ENCODE assay signal across 11 mouse cellular contexts in genomic region chr1:74892351-74893133, GRCm38 (mm10). TPM values are rescaled to one million over a fixed set of nuclear protein-coding genes. Genes with fewer than 3 reads are reported as not detected.
A peak's percentile ranks its signal among the peaks of the same experiment; 100 is the strongest.
DNase-seq lines count a peak whose midpoint lies in the region; ATAC-seq and TF ChIP-seq lines count a peak whose summit lies in the region.
"Had no signal": no experiment of that assay in that cellular context is flagged by ENCODE, and none has a peak within 500 bp of the region (broad histone marks: within the 10 kb centered on the region; RNA-seq: fewer than 3 reads in every experiment).

No protein-coding gene starts in this region.

- no peaks in the 10 kb centered on the region for H3K9me3 ChIP-seq in heart, embryonic 11.5 days (replicated peaks; ENCODE audit: control insufficient read depth, low read length)
- no peaks in the 10 kb centered on the region for H3K9me3 ChIP-seq in embryonic facial prominence, embryonic 14.5 days (ENCODE audit: control insufficient read depth, low read length)
- H3K9me3 ChIP-seq in hindbrain, postnatal 0 days (ENCODE audit: low read length): no peaks in the 10 kb centered on the region
- H3K9me3 ChIP-seq in neural tube, embryonic 12.5 days: no peaks in the 10 kb centered on the region
- H3K9me3 ChIP-seq: limb, embryonic 13.5 days had no signal

- H3K4me3 ChIP-seq in heart, embryonic 11.5 days (ENCODE audit: low read depth, low read length): 0 out of 2 replicates have a peak overlapping the region, but pooled peaks have one; percentile 8
- no peak overlapping the region for H3K4me3 ChIP-seq in embryonic facial prominence, embryonic 14.5 days (ENCODE audit: low read depth, low read length)
- peak overlapping the region; percentile 16 for H3K4me3 ChIP-seq in hindbrain, postnatal 0 days (ENCODE audit: low read length)
- peak overlapping the region; percentile 19; the same call in 1 of the 2 replicates for H3K4me3 ChIP-seq in neural tube, embryonic 12.5 days
- H3K4me3 ChIP-seq: limb, embryonic 13.5 days had no signal

- DNase-seq in heart, postnatal 25 days (ENCODE audit: low spot score): no peak
- no peak for DNase-seq in embryonic facial prominence, embryonic 14.5 days (ENCODE audit: low spot score)
- DNase-seq in hindbrain, postnatal 0 days (ENCODE audit: low spot score): peak; percentile 17
- DNase-seq in urinary bladder, postnatal 4 days (ENCODE audit: low spot score in 2 of 2): no peak
- DNase-seq in B cell, adult 2 months: no peak

- H3K36me3 ChIP-seq in heart, embryonic 11.5 days (ENCODE audit: control insufficient read depth, insufficient read depth, low read length): no peaks in the 10 kb centered on the region
- no peaks in the 10 kb centered on the region for H3K36me3 ChIP-seq in embryonic facial prominence, embryonic 14.5 days (ENCODE audit: control insufficient read depth, insufficient read depth, low read length)
- H3K36me3 ChIP-seq in hindbrain, postnatal 0 days (ENCODE audit: insufficient read depth, low read length): no peaks in the 10 kb centered on the region
- no peaks in the 10 kb centered on the region for H3K36me3 ChIP-seq in neural tube, embryonic 12.5 days
- H3K36me3 ChIP-seq: limb, embryonic 13.5 days had no signal

- peak overlapping the region; percentile 29 for H3K4me2 ChIP-seq in heart, embryonic 11.5 days
- H3K4me2 ChIP-seq in embryonic facial prominence, embryonic 14.5 days (ENCODE audit: low read depth, low read length): peak overlapping the region; percentile 23; the same call in 1 of the 2 replicates
- peak overlapping the region; percentile 56 for H3K4me2 ChIP-seq in hindbrain, postnatal 0 days (ENCODE audit: low read depth, low read length)
- peak overlapping the region; percentile 51 for H3K4me2 ChIP-seq in neural tube, embryonic 12.5 days (replicated peaks)
- H3K4me2 ChIP-seq: limb, embryonic 13.5 days had no signal

- H3K27me3 ChIP-seq in heart, embryonic 11.5 days (ENCODE audit: control insufficient read depth, insufficient read depth, low read length): peaks cover 90% of the 10 kb centered on the region
- H3K27me3 ChIP-seq in embryonic facial prominence, embryonic 14.5 days (replicated peaks; ENCODE audit: control insufficient read depth, insufficient read depth, low read length): peaks cover 94% of the 10 kb centered on the region
- peaks cover 61% of the 10 kb centered on the region for H3K27me3 ChIP-seq in hindbrain, postnatal 0 days (ENCODE audit: insufficient read depth, low read length)
- peaks cover 95% of the 10 kb centered on the region for H3K27me3 ChIP-seq in neural tube, embryonic 12.5 days (replicated peaks)

- H3K27ac ChIP-seq in heart, embryonic 11.5 days (ENCODE audit: low read depth, low read length): no peak overlapping the region
- no peak overlapping the region for H3K27ac ChIP-seq in embryonic facial prominence, embryonic 14.5 days (replicated peaks; ENCODE audit: low read depth, low read length)
- H3K27ac ChIP-seq in hindbrain, postnatal 0 days: no peak overlapping the region
- H3K27ac ChIP-seq in neural tube, embryonic 12.5 days: no peak overlapping the region
- H3K27ac ChIP-seq: limb, embryonic 13.5 days had no signal

- 2% methylated on average over 39 of the region's 39 CpGs for WGBS in heart, embryonic 11.5 days (ENCODE audit: insufficient replicate concordance)
- 1% methylated on average over 35 of the region's 39 CpGs for WGBS in embryonic facial prominence, embryonic 14.5 days
- 3% methylated on average over 39 of the region's 39 CpGs for WGBS in hindbrain, postnatal 0 days
- whole genome bisulfite sequencing in neural tube, embryonic 12.5 days: under 1% methylated on average over 39 of the region's 39 CpGs

- no peaks in the 10 kb centered on the region for H3K4me1 ChIP-seq in heart, embryonic 11.5 days (ENCODE audit: control insufficient read depth, insufficient read depth, low read length)
- no peaks in the 10 kb centered on the region for H3K4me1 ChIP-seq in embryonic facial prominence, embryonic 14.5 days (ENCODE audit: control insufficient read depth, insufficient read depth, low read length)
- no peaks in the 10 kb centered on the region for H3K4me1 ChIP-seq in hindbrain, postnatal 0 days (ENCODE audit: insufficient read depth, low read length)
- H3K4me1 ChIP-seq in neural tube, embryonic 12.5 days: peaks cover 10% of the 10 kb centered on the region
- H3K4me1 ChIP-seq: limb, embryonic 13.5 days had no signal

- peak; percentile 10; the same call in 1 of the 2 replicates for TF ChIP-seq CTCF in hindbrain, postnatal 0 days (IDR thresholded peaks at IDR 0.05; ENCODE audit: low read depth)

- ATAC-seq in heart, embryonic 11.5 days (replicated peaks; ENCODE audit: insufficient number of reproducible peaks, low FRiP score, low TSS enrichment): no peak
- no peak for ATAC-seq in embryonic facial prominence, embryonic 14.5 days (ENCODE audit: low read depth)
- peak; percentile 32 for ATAC-seq in hindbrain, postnatal 0 days
- ATAC-seq in neural tube, embryonic 12.5 days (ENCODE audit: low FRiP score, low read depth): no peak
- ATAC-seq in monocyte, adult 5-6 weeks (replicated peaks; ENCODE audit: insufficient number of reproducible peaks, low FRiP score, low TSS enrichment, poor library complexity, severe bottlenecking): no peak

- intact Hi-C loops in heart, postnatal 25 days (cut with DNase I): no loop called here

- no peak overlapping the region for H3K9ac ChIP-seq in heart, embryonic 11.5 days (ENCODE audit: low read depth, low read length)
- H3K9ac ChIP-seq in embryonic facial prominence, embryonic 14.5 days (ENCODE audit: low read depth, low read length): no peak overlapping the region
- no peak overlapping the region for H3K9ac ChIP-seq in hindbrain, postnatal 0 days (replicated peaks; ENCODE audit: low read length)
- H3K9ac ChIP-seq in neural tube, embryonic 12.5 days: no peak overlapping the region
- H3K9ac ChIP-seq: limb, embryonic 13.5 days had no signal

RNA-seq across cellular contexts. Expression of gene Cryba2, which starts 0.4 kb away (rescaled TPM):
- polyA plus RNA-seq in heart, embryonic 11.5 days (2014; fragmentation: Nextera tagmentation; extraction: Ambion mirVana): not detected in 2 replicates
- total RNA-seq in heart, postnatal 25 days (2021): not detected
- polyA plus RNA-seq in embryonic facial prominence, embryonic 14.5 days (2014; fragmentation: Nextera tagmentation; extraction: Ambion mirVana): not detected in 2 replicates
- total RNA-seq in hindbrain, postnatal 0 days (2014; rRNA removed): 2.0 TPM in 1 of 2 replicates, not detected in the other
- polyA plus RNA-seq in hindbrain, postnatal 0 days (2015; fragmentation: Nextera tagmentation; extraction: Ambion mirVana): 1.6 and 1.7 TPM in 2 replicates
- not detected in 2 replicates for polyA plus RNA-seq in neural tube, embryonic 12.5 days (2016; fragmentation: Nextera tagmentation; extraction: Ambion mirVana)
- total RNA-seq in monocyte, adult 5-6 weeks (2017): not detected in 3 replicates
- polyA plus RNA-seq: C2C12; limb, embryonic 13.5 days had no signal

RNA-seq across cellular contexts. Expression of gene Fev, which starts 7.3 kb away (rescaled TPM):
- 1.4 and 4.1 TPM in 2 replicates for polyA plus RNA-seq in heart, embryonic 11.5 days (2014; fragmentation: Nextera tagmentation; extraction: Ambion mirVana)
- total RNA-seq in heart, postnatal 25 days (2021): not detected
- polyA plus RNA-seq in embryonic facial prominence, embryonic 14.5 days (2014; fragmentation: Nextera tagmentation; extraction: Ambion mirVana): not detected in 2 replicates
- 0.16 and 1.1 TPM in 2 replicates for total RNA-seq in hindbrain, postnatal 0 days (2014; rRNA removed)
- polyA plus RNA-seq in hindbrain, postnatal 0 days (2015; fragmentation: Nextera tagmentation; extraction: Ambion mirVana): 4.2 and 5.9 TPM in 2 replicates
- polyA plus RNA-seq in neural tube, embryonic 12.5 days (2016; fragmentation: Nextera tagmentation; extraction: Ambion mirVana): 0.32 TPM in 1 of 2 replicates, not detected in the other
- total RNA-seq in monocyte, adult 5-6 weeks (2017): not detected in 3 replicates
- polyA plus RNA-seq: C2C12; gonadal fat pad, adult 2 months had no signal

RNA-seq across cellular contexts. Expression of gene Cdk5r2, which starts 37.8 kb away (rescaled TPM):
- 0.30 and 0.48 TPM in 2 replicates for polyA plus RNA-seq in heart, embryonic 11.5 days (2014; fragmentation: Nextera tagmentation; extraction: Ambion mirVana)
- total RNA-seq in heart, postnatal 25 days (2021): not detected
- 0.60 and 0.79 TPM in 2 replicates for polyA plus RNA-seq in embryonic facial prominence, embryonic 14.5 days (2014; fragmentation: Nextera tagmentation; extraction: Ambion mirVana)
- total RNA-seq in hindbrain, postnatal 0 days (2014; rRNA removed): 59.2 and 75.3 TPM in 2 replicates
- 12.3 and 13.6 TPM in 2 replicates for polyA plus RNA-seq in hindbrain, postnatal 0 days (2015; fragmentation: Nextera tagmentation; extraction: Ambion mirVana)
- 5.7 and 7.6 TPM in 2 replicates for polyA plus RNA-seq in neural tube, embryonic 12.5 days (2016; fragmentation: Nextera tagmentation; extraction: Ambion mirVana)
- not detected in 3 replicates for total RNA-seq in monocyte, adult 5-6 weeks (2017)

RNA-seq across cellular contexts. Expression of gene Cfap65, which starts 42.9 kb away (rescaled TPM):
- not detected in 2 replicates for polyA plus RNA-seq in heart, embryonic 11.5 days (2014; fragmentation: Nextera tagmentation; extraction: Ambion mirVana)
- total RNA-seq in heart, postnatal 25 days (2021): not detected
- 0.25 and 1.2 TPM in 2 replicates for polyA plus RNA-seq in embryonic facial prominence, embryonic 14.5 days (2014; fragmentation: Nextera tagmentation; extraction: Ambion mirVana)
- total RNA-seq in hindbrain, postnatal 0 days (2014; rRNA removed): 2.7 and 4.7 TPM in 2 replicates
- polyA plus RNA-seq in hindbrain, postnatal 0 days (2015; fragmentation: Nextera tagmentation; extraction: Ambion mirVana): 1.1 and 1.3 TPM in 2 replicates
- 0.08 TPM in 1 of 2 replicates, not detected in the other for polyA plus RNA-seq in neural tube, embryonic 12.5 days (2016; fragmentation: Nextera tagmentation; extraction: Ambion mirVana)
- total RNA-seq in monocyte, adult 5-6 weeks (2017): not detected in 3 replicates
- polyA plus RNA-seq: C2C12; limb, embryonic 13.5 days had no signal

RNA-seq across cellular contexts. Expression of gene Ihh, which starts 58.9 kb away (rescaled TPM):
- polyA plus RNA-seq in heart, embryonic 11.5 days (2014; fragmentation: Nextera tagmentation; extraction: Ambion mirVana): 0.16 and 0.17 TPM in 2 replicates
- under 1 TPM in 1 of 2 experiments, not detected in 1; 0.11 TPM for total RNA-seq in heart, postnatal 25 days (2021)
- polyA plus RNA-seq in embryonic facial prominence, embryonic 14.5 days (2014; fragmentation: Nextera tagmentation; extraction: Ambion mirVana): 2.0 and 2.2 TPM in 2 replicates
- 0.18 and 0.31 TPM in 2 replicates for total RNA-seq in hindbrain, postnatal 0 days (2014; rRNA removed)
- 0.11 and 0.25 TPM in 2 replicates for polyA plus RNA-seq in hindbrain, postnatal 0 days (2015; fragmentation: Nextera tagmentation; extraction: Ambion mirVana)
- 0.24 and 0.28 TPM in 2 replicates for polyA plus RNA-seq in neural tube, embryonic 12.5 days (2016; fragmentation: Nextera tagmentation; extraction: Ambion mirVana)
- total RNA-seq in monocyte, adult 5-6 weeks (2017): not detected in 3 replicates
